23 mouse cellular contexts compared by ENCODE assay signal in genomic region chr1:77406631-77407030, GRCm38 (mm10).
DNase-seq lines count a peak whose midpoint lies in the region; ATAC-seq and TF ChIP-seq lines count a peak whose summit lies in the region.
"Had no signal": no experiment of that assay in that cellular context is flagged by ENCODE, and none has a peak within 500 bp of the region (broad histone marks: within the 10 kb centered on the region; RNA-seq: fewer than 3 reads in every experiment).

No protein-coding gene starts in this region.

- H3K27ac ChIP-seq in forebrain, embryonic 12.5 days: no peak overlapping the region
- no peak overlapping the region for H3K27ac ChIP-seq in forebrain, postnatal 0 days (ENCODE audit: low read depth, low read length)
- H3K27ac ChIP-seq in layer of hippocampus, adult 2 months: peak overlapping the region; percentile 65; the same call in 1 of the 2 replicates
- peak overlapping the region; percentile 21 for H3K27ac ChIP-seq in forebrain, embryonic 15.5 days (replicated peaks)
- H3K27ac ChIP-seq in midbrain, embryonic 14.5 days (replicated peaks; ENCODE audit: low read depth, low read length): no peak overlapping the region
- H3K27ac ChIP-seq: embryonic facial prominence, embryonic 12.5 days; embryonic facial prominence, embryonic 15.5 days; hindbrain, embryonic 12.5 days; hindbrain, embryonic 15.5 days had no signal

- no peaks in the 10 kb centered on the region for H3K36me3 ChIP-seq in forebrain, embryonic 12.5 days (replicated peaks)
- no peaks in the 10 kb centered on the region for H3K36me3 ChIP-seq in forebrain, postnatal 0 days (ENCODE audit: insufficient read depth)
- H3K36me3 ChIP-seq in forebrain, embryonic 15.5 days: no peaks in the 10 kb centered on the region
- no peaks in the 10 kb centered on the region for H3K36me3 ChIP-seq in midbrain, embryonic 14.5 days (ENCODE audit: control insufficient read depth, insufficient read depth, low read length)
- H3K36me3 ChIP-seq: embryonic facial prominence, embryonic 12.5 days; embryonic facial prominence, embryonic 15.5 days; hindbrain, embryonic 12.5 days; hindbrain, embryonic 15.5 days had no signal

- TF ChIP-seq CTCF in forebrain, postnatal 0 days (IDR thresholded peaks at IDR 0.05; ENCODE audit: low read depth): no peak
- no peak for TF ChIP-seq CTCF in layer of hippocampus, adult 2 months (conservative IDR thresholded peaks at IDR 0.05)

- DNase-seq in forebrain, postnatal 0 days: no peak
- peak; percentile 25 to 47 for DNase-seq in layer of hippocampus, adult 2 months (ENCODE audit: low spot score in 2 of 2)
- DNase-seq in layer of hippocampus, postnatal 25 days (ENCODE audit: extremely low spot score in 1 of 2, low spot score in 1 of 2): no peak
- peak; percentile 61 for DNase-seq in retina, postnatal 1 day
- no peak for DNase-seq in midbrain, embryonic 14.5 days
- no peak for DNase-seq in ovary, adult 18-20 months (ENCODE audit: low spot score)
- DNase-seq: adrenal gland, adult 8-10 months; adrenal gland, postnatal 36 days; cerebellum, adult 11 months; cerebellum, adult 2 months; cerebellum, adult 9-11 months; cerebellum, postnatal 25 days; gastrocnemius, postnatal 14 days; heart, adult 11 months had no signal

- 0 out of 2 replicates have a peak, but pooled peaks have one; percentile 15 for ATAC-seq in forebrain, embryonic 12.5 days (ENCODE audit: low FRiP score)
- ATAC-seq in forebrain, postnatal 0 days: no peak
- 0 out of 2 replicates have a peak, but pooled peaks have one; percentile 12 for ATAC-seq in forebrain, embryonic 15.5 days (replicated peaks)
- no peak for ATAC-seq in midbrain, embryonic 14.5 days (ENCODE audit: low FRiP score, low TSS enrichment)
- ATAC-seq: intestine, postnatal 0 days; Patski had no signal

- 36% methylated on average over 9 of the region's 9 CpGs for WGBS in forebrain, embryonic 12.5 days
- 29% methylated on average over 9 of the region's 9 CpGs for WGBS in forebrain, postnatal 0 days
- 21% methylated on average over 9 of the region's 9 CpGs for WGBS in forebrain, embryonic 15.5 days
- WGBS in midbrain, embryonic 14.5 days: 24% methylated on average over 9 of the region's 9 CpGs

- H3K4me2 ChIP-seq in forebrain, embryonic 12.5 days: no peak overlapping the region
- H3K4me2 ChIP-seq in forebrain, postnatal 0 days (ENCODE audit: low read depth): no peak overlapping the region
- no peak overlapping the region for H3K4me2 ChIP-seq in forebrain, embryonic 15.5 days (replicated peaks)
- H3K4me2 ChIP-seq in midbrain, embryonic 14.5 days (ENCODE audit: low read length): no peak overlapping the region
- H3K4me2 ChIP-seq: embryonic facial prominence, embryonic 12.5 days; embryonic facial prominence, embryonic 15.5 days; heart, embryonic 11.5 days; hindbrain, embryonic 12.5 days; hindbrain, embryonic 15.5 days had no signal

- H3K4me3 ChIP-seq in forebrain, embryonic 12.5 days (replicated peaks): no peak overlapping the region
- no peak overlapping the region for H3K4me3 ChIP-seq in forebrain, postnatal 0 days (ENCODE audit: low read depth, low read length)
- H3K4me3 ChIP-seq in layer of hippocampus, adult 2 months: no peak overlapping the region
- H3K4me3 ChIP-seq in forebrain, embryonic 15.5 days: no peak overlapping the region
- H3K4me3 ChIP-seq in midbrain, embryonic 14.5 days (replicated peaks; ENCODE audit: low read depth, low read length): no peak overlapping the region
- H3K4me3 ChIP-seq: embryonic facial prominence, embryonic 12.5 days; embryonic facial prominence, embryonic 15.5 days; hindbrain, embryonic 12.5 days; hindbrain, embryonic 15.5 days had no signal

- H3K9me3 ChIP-seq in forebrain, embryonic 12.5 days: no peaks in the 10 kb centered on the region
- H3K9me3 ChIP-seq in forebrain, postnatal 0 days (ENCODE audit: low read length): no peaks in the 10 kb centered on the region
- no peaks in the 10 kb centered on the region for H3K9me3 ChIP-seq in forebrain, embryonic 15.5 days
- H3K9me3 ChIP-seq in midbrain, embryonic 14.5 days (ENCODE audit: control insufficient read depth, low read length): no peaks in the 10 kb centered on the region
- H3K9me3 ChIP-seq: embryonic facial prominence, embryonic 12.5 days; embryonic facial prominence, embryonic 15.5 days; hindbrain, embryonic 12.5 days; hindbrain, embryonic 15.5 days had no signal

- peaks cover 71% of the 10 kb centered on the region for H3K4me1 ChIP-seq in forebrain, embryonic 12.5 days
- peaks cover 28% of the 10 kb centered on the region for H3K4me1 ChIP-seq in forebrain, postnatal 0 days (ENCODE audit: insufficient read depth)
- H3K4me1 ChIP-seq in forebrain, embryonic 15.5 days: peaks cover 88% of the 10 kb centered on the region
- peaks cover 27% of the 10 kb centered on the region for H3K4me1 ChIP-seq in midbrain, embryonic 14.5 days (ENCODE audit: control insufficient read depth, insufficient read depth, low read length)

- H3K9ac ChIP-seq in forebrain, embryonic 12.5 days: no peak overlapping the region
- no peak overlapping the region for H3K9ac ChIP-seq in forebrain, postnatal 0 days
- no peak overlapping the region for H3K9ac ChIP-seq in forebrain, embryonic 15.5 days (replicated peaks)
- no peak overlapping the region for H3K9ac ChIP-seq in midbrain, embryonic 14.5 days (replicated peaks; ENCODE audit: low read length)
- H3K9ac ChIP-seq: embryonic facial prominence, embryonic 12.5 days; embryonic facial prominence, embryonic 15.5 days; hindbrain, embryonic 12.5 days; hindbrain, embryonic 15.5 days had no signal

- H3K27me3 ChIP-seq in forebrain, embryonic 12.5 days: no peaks in the 10 kb centered on the region
- H3K27me3 ChIP-seq in forebrain, postnatal 0 days (ENCODE audit: insufficient read depth, low read length): no peaks in the 10 kb centered on the region
- H3K27me3 ChIP-seq in forebrain, embryonic 15.5 days: no peaks in the 10 kb centered on the region
- H3K27me3 ChIP-seq in midbrain, embryonic 14.5 days (ENCODE audit: control insufficient read depth, insufficient read depth, low read length): no peaks in the 10 kb centered on the region
- H3K27me3 ChIP-seq: embryonic facial prominence, embryonic 12.5 days; embryonic facial prominence, embryonic 15.5 days; hindbrain, embryonic 12.5 days; hindbrain, embryonic 15.5 days; Patski had no signal

Comparison
In these comparisons a context has a peak if more than half of its experiments do, and no peak if none do; other contexts are left out.
1. ATAC-seq: peak in forebrain, embryonic 12.5 days (single experiment) and forebrain, embryonic 15.5 days (single experiment); none in forebrain, postnatal 0 days (single experiment) and midbrain, embryonic 14.5 days (single experiment).
2. H3K27ac ChIP-seq: peak in layer of hippocampus, adult 2 months (single experiment) and forebrain, embryonic 15.5 days (single experiment); none in forebrain, embryonic 12.5 days (single experiment), forebrain, postnatal 0 days (single experiment) and midbrain, embryonic 14.5 days (single experiment).
3. DNase-seq: peak in layer of hippocampus, adult 2 months (2 of 2) and retina, postnatal 1 day (single experiment); none in forebrain, postnatal 0 days (single experiment), layer of hippocampus, postnatal 25 days (0 of 2), midbrain, embryonic 14.5 days (single experiment) and ovary, adult 18-20 months (single experiment).